13 mouse cellular contexts compared by ENCODE assay signal in genomic region chr1:56914279-56914678, GRCm38 (mm10).
"Had no signal": no experiment of that assay in that cellular context is flagged by ENCODE, and none has a peak within 500 bp of the region (broad histone marks: within the 10 kb centered on the region; RNA-seq: fewer than 3 reads in every experiment).

No protein-coding gene starts in this region.

- H3K4me3 ChIP-seq: intestine, embryonic 15.5 days; limb, embryonic 13.5 days; midbrain, embryonic 15.5 days; neural tube, embryonic 12.5 days; stomach, embryonic 15.5 days had no signal

- H3K9me3 ChIP-seq: intestine, embryonic 15.5 days; limb, embryonic 13.5 days; midbrain, embryonic 15.5 days; neural tube, embryonic 12.5 days; stomach, embryonic 15.5 days had no signal

- H3K4me2 ChIP-seq: intestine, embryonic 15.5 days; limb, embryonic 13.5 days; midbrain, embryonic 11.5 days; midbrain, embryonic 15.5 days; neural tube, embryonic 12.5 days; stomach, embryonic 15.5 days had no signal

- H3K9ac ChIP-seq: intestine, embryonic 15.5 days; limb, embryonic 13.5 days; liver, embryonic 14.5 days; midbrain, embryonic 15.5 days; neural tube, embryonic 12.5 days; stomach, embryonic 15.5 days had no signal

- ATAC-seq: intestine, embryonic 15.5 days; midbrain, embryonic 15.5 days had no signal

- H3K27me3 ChIP-seq: intestine, embryonic 15.5 days; limb, embryonic 13.5 days; midbrain, embryonic 15.5 days; neural tube, embryonic 12.5 days; stomach, embryonic 15.5 days had no signal

- DNase-seq: kidney, adult 18-20 months; kidney, postnatal 10 days; lung, adult 2 months; lung, postnatal 10 days; lung, postnatal 4 days; thymus, postnatal 36 days had no signal

- H3K36me3 ChIP-seq: intestine, embryonic 15.5 days; limb, embryonic 13.5 days; midbrain, embryonic 15.5 days; neural tube, embryonic 12.5 days; stomach, embryonic 15.5 days had no signal

- H3K27ac ChIP-seq: intestine, embryonic 15.5 days; limb, embryonic 13.5 days; liver, embryonic 14.5 days; midbrain, embryonic 15.5 days; neural tube, embryonic 12.5 days; stomach, embryonic 15.5 days had no signal

- H3K4me1 ChIP-seq: intestine, embryonic 15.5 days; limb, embryonic 13.5 days; midbrain, embryonic 15.5 days; neural tube, embryonic 12.5 days; stomach, embryonic 15.5 days had no signal
